Mouse (Mus musculus) lung, postnatal 36 days (tissue): Measurements from ENCODE around the gene Gtpbp3.
A peak's percentile ranks its signal among the peaks of the same experiment; 100 is the strongest.

ENCODE experiments used
- DNase-seq: peaks from one replicate; pipeline ENCODE4 v3.0.0; 2022; ENCODE audit warnings: mixed read lengths

Gtpbp3 gene

GRCm38 (mm10) chr8:71487691-71488445 is at the start of gene Gtpbp3:
TSS of gene Gtpbp3 (plus strand) at chr8:71488103.
- DNase-seq, result peak; percentile 91

- DNase-seq, result peak; percentile 69
These were observed 46.5 kb upstream of the Gtpbp3 start for GRCm38 (mm10) chr8:71441404-71441803.

GRCm38 (mm10) chr8:71445096-71445495 is 42.8 kb upstream of the Gtpbp3 start:
- no peak for DNase-seq

GRCm38 (mm10) chr8:71451337-71451736 is 36.6 kb upstream of the Gtpbp3 start:
- DNase-seq, result no peak

GRCm38 (mm10) chr8:71451777-71452176 is 36.1 kb upstream of the Gtpbp3 start:
- DNase-seq, result no peak

GRCm38 (mm10) chr8:71452669-71453068 is 35.2 kb upstream of the Gtpbp3 start:
- DNase-seq, result no peak

GRCm38 (mm10) chr8:71454668-71455067 is 33.2 kb upstream of the Gtpbp3 start:
- DNase-seq, result no peak

- DNase-seq, result peak; percentile 26
These were observed 31.0 kb upstream of the Gtpbp3 start for GRCm38 (mm10) chr8:71456906-71457305.

- DNase-seq, result no peak
These were observed 30.1 kb upstream of the Gtpbp3 start for GRCm38 (mm10) chr8:71457659-71458270.

GRCm38 (mm10) chr8:71460716-71461115 is 27.2 kb upstream of the Gtpbp3 start:
- no peak for DNase-seq

GRCm38 (mm10) chr8:71461152-71461840 is 26.6 kb upstream of the Gtpbp3 start:
- DNase-seq, result no peak

- no peak for DNase-seq
These were observed 25.7 kb upstream of the Gtpbp3 start for GRCm38 (mm10) chr8:71462191-71462590.

- peak; percentile 61 for DNase-seq
These were observed 25.1 kb upstream of the Gtpbp3 start for GRCm38 (mm10) chr8:71462786-71463185.

GRCm38 (mm10) chr8:71463188-71464033 is 24.5 kb upstream of the Gtpbp3 start, which contains the start of gene Abhd8:
TSS of gene Abhd8 (minus strand) at chr8:71463655.
- DNase-seq, result peak; percentile 98

- DNase-seq, result peak; percentile 100
These were observed 23.1 kb upstream of the Gtpbp3 start, which contains the start of gene Mrpl34 for GRCm38 (mm10) chr8:71464513-71465500. TSS of gene Mrpl34 (plus strand) at chr8:71464959.

- DNase-seq, result no peak
These were observed 22.2 kb upstream of the Gtpbp3 start for GRCm38 (mm10) chr8:71465733-71466132.

GRCm38 (mm10) chr8:71466198-71466597 is 21.7 kb upstream of the Gtpbp3 start:
- no peak for DNase-seq

GRCm38 (mm10) chr8:71467201-71467600 is 20.7 kb upstream of the Gtpbp3 start:
- DNase-seq, result no peak

GRCm38 (mm10) chr8:71468001-71468400 is 19.9 kb upstream of the Gtpbp3 start:
- no peak for DNase-seq

- peak; percentile 99 for DNase-seq
These were observed 19.0 kb upstream of the Gtpbp3 start, which contains the start of gene Dda1 for GRCm38 (mm10) chr8:71468916-71469315. TSS of gene Dda1 (plus strand) at chr8:71469199.

- DNase-seq, result peak; percentile 58
These were observed 18.5 kb upstream of the Gtpbp3 start for GRCm38 (mm10) chr8:71469411-71469810.
